Mouse (Mus musculus) gastrocnemius, postnatal 4 days (tissue): Measurements from ENCODE around the gene Camk2b. TPM values are rescaled to one million over a fixed set of nuclear protein-coding genes. Genes with fewer than 3 reads are reported as not detected.
"Not testable (repeated sequence)": the region's sequence is repeated elsewhere in the genome, so short reads cannot be mapped to it uniquely, and the experiment has no call there.

Experiments
- DNase-seq, 2 experiments: peaks; one replicate each; pipeline ENCODE4 v3.0.0; 2021 to 2022; ENCODE audit warnings: low spot score in 2 of 2, mixed read lengths in 2 of 2
- long read RNA-seq, 2 experiments: library from polyadenylated mRNA; stranded (forward); transcript quantifications; one replicate each; pipeline ENCODE4 v2.0.0; 2021
- total RNA-seq, 2 experiments: library from RNA; stranded (reverse); gene quantifications; 2 replicates each; pipeline ENCODE4 v1.2.3; 2021

Gene Camk2b
- total RNA-seq, result 100 to 1,000 TPM; 190 to 199 TPM
- long read RNA-seq, experiment 1, full-length matches to known transcripts, result 42 of 196 reads
- long read RNA-seq, experiment 1, partial matches to known transcripts, result 26 of 196 reads
- long read RNA-seq, experiment 1, other reads (novel, unspliced or antisense), result 128 of 196 reads
- long read RNA-seq, experiment 2, full-length matches to known transcripts, result 81 of 307 reads
- long read RNA-seq, experiment 2, partial matches to known transcripts, result 59 of 307 reads
- long read RNA-seq, experiment 2, other reads (novel, unspliced or antisense), result 167 of 307 reads

- DNase-seq, result no peak
These were observed at the start of gene Camk2b for GRCm38 (mm10) chr11:6066176-6066575. Gene Camk2b, minus strand, starts transcription at chr11:6066362.

- no peak for DNase-seq
These were observed 45.7 kb upstream of the Camk2b start for GRCm38 (mm10) chr11:6111734-6112484.

GRCm38 (mm10) chr11:6109990-6110389 is 43.8 kb upstream of the Camk2b start:
- no peak for DNase-seq

- no peak for DNase-seq
These were observed 42.1 kb upstream of the Camk2b start for GRCm38 (mm10) chr11:6108296-6108695.

GRCm38 (mm10) chr11:6107722-6108121 is 41.6 kb upstream of the Camk2b start:
- no peak for DNase-seq

- no peak for DNase-seq
These were observed 38.6 kb upstream of the Camk2b start for GRCm38 (mm10) chr11:6104734-6105133.

- not testable (repeated sequence) for DNase-seq
These were observed 30.5 kb upstream of the Camk2b start for GRCm38 (mm10) chr11:6096637-6097036.

- DNase-seq, result no peak
These were observed 20.8 kb upstream of the Camk2b start for GRCm38 (mm10) chr11:6086991-6087390.

GRCm38 (mm10) chr11:6078737-6079136 is 12.6 kb upstream of the Camk2b start:
- DNase-seq, result no peak

GRCm38 (mm10) chr11:6075618-6076066 is 9.5 kb upstream of the Camk2b start:
- peak in 1 of 2 experiments; percentile 25 for DNase-seq

GRCm38 (mm10) chr11:6068181-6068957 is 2.2 kb upstream of the Camk2b start:
- peak in 1 of 2 experiments; percentile 6 for DNase-seq

- peak in 1 of 2 experiments; percentile 5 for DNase-seq
These were observed 998 bp upstream of the Camk2b start for GRCm38 (mm10) chr11:6067160-6067559.

GRCm38 (mm10) chr11:6065551-6066121 is 526 bp downstream of the Camk2b start:
- peak in 1 of 2 experiments; percentile 23 for DNase-seq

GRCm38 (mm10) chr11:6065046-6065521 is 1.1 kb downstream of the Camk2b start:
- DNase-seq, result peak in 1 of 2 experiments; percentile 18

- peak in 1 of 2 experiments; percentile 5 for DNase-seq
These were observed 1.7 kb downstream of the Camk2b start for GRCm38 (mm10) chr11:6064215-6065045.

- DNase-seq, result no peak
These were observed 2.5 kb downstream of the Camk2b start for GRCm38 (mm10) chr11:6063501-6064214.

GRCm38 (mm10) chr11:6063065-6063464 is 3.1 kb downstream of the Camk2b start:
- DNase-seq, result no peak

GRCm38 (mm10) chr11:6062329-6062728 is 3.8 kb downstream of the Camk2b start:
- DNase-seq, result no peak

- DNase-seq, result no peak
These were observed 4.3 kb downstream of the Camk2b start for GRCm38 (mm10) chr11:6061891-6062290.
